Mouse (Mus musculus) mouse embryonic stem cell (cell line): Measurements from ENCODE around the gene Foxi1.

Experiments
- in situ Hi-C, 2 experiments: fragments of 300-500 bp; cut with MboI; formaldehyde crosslinking; loops; 1 replicate in 1 of 2; 3 replicates in 1 of 2; pipeline ENCODE4 v1.14.3; 2019 to 2020; ENCODE audit warnings: low sequenced_read_pairs in 2 of 2, low pct_unique_long_range_greater_than_20kb in 1 of 2, mixed read lengths in 1 of 2; ENCODE audit not compliant: unreplicated experiment in 1 of 2

Foxi1 gene

DNA sequence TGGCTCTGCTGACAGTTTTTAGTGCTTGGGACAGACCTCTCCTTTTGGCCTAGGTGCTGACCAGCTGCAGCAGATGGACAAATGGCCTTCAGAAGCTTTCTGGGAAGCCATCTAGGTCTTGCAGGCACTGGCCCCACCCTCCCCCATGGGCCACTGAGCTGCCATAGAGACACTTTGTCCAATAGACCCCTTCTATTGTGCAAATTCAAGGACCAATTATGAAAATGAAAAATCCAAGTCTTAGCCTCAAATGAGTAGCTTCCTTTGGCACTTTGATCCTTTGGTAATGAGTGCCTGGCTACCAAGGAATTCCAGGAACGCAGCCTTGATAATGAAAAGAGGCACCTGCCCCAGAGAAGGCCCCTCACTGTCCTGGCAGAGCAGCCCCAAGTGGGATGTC lies 36.7 kb downstream of the Foxi1 start:
- in situ Hi-C loops = no loop called here

DNA sequence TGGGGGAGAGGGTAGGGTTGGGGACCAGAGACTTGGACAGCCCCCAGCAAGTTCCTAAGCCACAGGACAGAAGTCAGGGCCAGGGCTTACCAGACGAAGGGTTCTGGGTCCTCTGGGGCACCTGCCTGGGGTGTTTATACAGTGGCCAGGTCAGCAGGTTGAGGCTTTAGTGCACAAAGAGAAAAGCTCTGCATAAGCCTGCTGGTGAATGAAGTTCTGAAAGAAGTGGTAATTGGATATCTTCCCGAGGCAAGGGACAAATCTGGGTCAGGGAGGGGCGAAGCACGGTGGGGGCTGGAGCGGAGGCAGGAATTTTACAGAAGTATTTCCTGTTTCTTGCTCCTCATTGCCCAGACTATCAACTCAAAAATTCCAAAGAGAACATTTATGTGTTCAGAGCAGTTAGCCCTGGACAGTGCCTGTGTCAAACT lies 38.4 kb downstream of the Foxi1 start:
- in situ Hi-C loops = no loop called here

DNA sequence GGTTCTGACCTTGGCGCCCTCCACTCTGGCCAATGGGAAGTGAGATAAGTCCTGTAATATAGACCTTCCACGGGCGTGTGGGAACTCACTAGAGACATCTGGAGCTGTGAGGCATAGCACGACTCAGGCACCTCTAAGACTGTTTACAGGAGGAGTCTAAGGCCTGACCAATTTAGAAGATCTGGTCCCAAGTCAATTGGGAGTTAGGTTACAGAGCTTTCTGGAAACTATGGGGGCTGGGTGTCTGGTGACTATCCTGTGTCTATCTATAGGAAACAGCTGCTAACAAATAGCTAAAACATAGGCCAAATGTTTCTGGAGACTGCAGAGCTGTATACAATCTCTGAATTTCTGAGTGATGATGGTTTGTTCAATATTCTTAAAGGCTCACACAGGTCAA lies 41.5 kb downstream of the Foxi1 start:
- in situ Hi-C loops = no loop called here

DNA sequence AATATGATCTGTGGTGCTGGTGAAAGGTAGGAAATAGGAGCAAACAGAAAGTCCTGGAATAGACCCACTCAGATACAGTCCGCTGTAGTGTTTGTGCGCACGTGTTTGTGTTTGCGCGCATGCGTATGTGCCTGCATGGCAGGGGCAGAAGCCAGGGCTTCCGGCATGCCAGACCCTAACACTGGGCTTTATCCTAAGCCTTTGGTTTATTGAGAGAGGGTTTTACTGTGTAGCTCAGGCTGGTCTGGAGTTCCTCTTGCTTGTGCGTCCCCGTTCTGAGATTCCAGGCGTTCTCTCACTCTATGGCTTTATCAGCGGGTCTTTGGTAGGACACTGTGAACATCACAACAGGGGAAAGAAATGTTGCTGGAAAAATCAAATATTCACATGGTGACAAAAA lies 42.6 kb downstream of the Foxi1 start:
- in situ Hi-C loops = no loop called here

DNA sequence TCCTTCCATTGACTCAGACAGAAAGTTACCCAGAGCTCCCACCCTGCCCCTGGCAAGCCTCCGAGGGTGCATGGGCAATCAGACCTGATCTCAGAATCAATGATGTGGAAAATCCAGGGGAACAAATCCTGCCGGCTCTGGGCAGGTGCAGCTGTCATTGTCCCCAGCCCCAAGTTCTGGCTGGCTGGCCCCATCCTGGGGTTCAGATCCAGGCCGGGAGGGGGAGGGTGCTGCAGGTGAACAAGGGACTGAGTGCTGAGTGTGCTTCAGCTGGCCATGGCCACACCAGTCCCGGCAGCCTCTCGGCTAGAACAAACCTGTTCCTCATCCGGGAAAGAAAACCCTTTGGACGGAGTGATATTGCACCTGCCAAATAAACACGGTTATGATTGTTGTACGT lies 49.0 kb downstream of the Foxi1 start:
- in situ Hi-C loops = no loop called here

DNA sequence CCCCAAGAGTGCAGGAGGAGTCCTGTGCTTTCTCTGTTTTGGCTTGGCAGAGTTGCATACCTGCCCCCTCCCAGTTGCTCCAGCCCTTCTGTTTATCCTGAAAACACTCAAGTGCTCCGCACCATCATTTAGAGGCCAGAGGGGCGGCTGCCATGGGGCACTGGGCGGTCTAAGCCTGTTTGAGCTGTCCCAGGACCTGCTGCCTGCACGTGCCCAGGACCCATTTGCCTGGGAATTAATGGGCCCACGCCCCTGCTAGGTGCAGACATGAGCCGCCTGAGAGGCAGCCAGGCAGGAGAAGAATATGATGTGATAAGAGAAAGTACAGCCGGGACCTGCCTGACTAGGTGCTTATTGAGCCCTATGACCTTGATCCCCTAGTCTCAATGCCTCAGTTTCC lies 52.7 kb downstream of the Foxi1 start:
- in situ Hi-C loops = no loop called here
